Mouse (Mus musculus) liver, embryonic 14.5 days (tissue): Measurements from ENCODE around the gene Fstl3. TPM values are rescaled to one million over a fixed set of nuclear protein-coding genes. Genes with fewer than 3 reads are reported as not detected.
A peak's percentile ranks its signal among the peaks of the same experiment; 100 is the strongest.

ENCODE experiments used
- ATAC-seq: fragments of 200-750 bp; cut with Nextera tagmentation; 2 replicates; pipeline ENCODE4 v1.8.0; 2017; ENCODE audit warnings: moderate number of reproducible peaks, mild to moderate bottlenecking, moderate library complexity; ENCODE audit not compliant: insufficient read depth
- DNase-seq, 3 experiments: peaks; one replicate each; pipeline ENCODE4 v3.0.0-alpha.2; 2012 to 2013; ENCODE audit warnings: low read depth in 3 of 3, low spot score in 3 of 3
- H3K27ac ChIP-seq: fragments of 300-500 bp; sonication (generic); 2 replicates; pipeline ENCODE4 v1.5.1; 2014; ENCODE audit warnings: moderate library complexity, mild to moderate bottlenecking, control low read depth, inconsistent platforms
- H3K27me3 ChIP-seq: fragments of 300-500 bp; sonication (generic); 2 replicates; pipeline ENCODE4 v1.6.1; 2014; ENCODE audit warnings: mild to moderate bottlenecking, low read length, moderate library complexity; ENCODE audit not compliant: control insufficient read depth, insufficient read depth
- H3K36me3 ChIP-seq: fragments of 300-500 bp; sonication (generic); replicated peaks from 2 replicates; pipeline ENCODE4 v1.6.1; 2014; ENCODE audit warnings: low read depth; ENCODE audit not compliant: control insufficient read depth, insufficient read depth
- H3K4me1 ChIP-seq, 2 experiments: fragments of 200-500 bp in 1 of 2; fragments of 300-500 bp in 1 of 2; sonication (generic) in 1 of 2; replicated peaks; 2 replicates each; pipeline ENCODE4 v1.6.1; 2012 to 2014; ENCODE audit warnings: antibody characterized with exemption in 1 of 2, inconsistent platforms in 1 of 2, low read length in 1 of 2; ENCODE audit not compliant: control insufficient read depth in 2 of 2, insufficient read depth in 2 of 2
- H3K4me2 ChIP-seq: fragments of 300-500 bp; sonication (generic); 2 replicates; pipeline ENCODE4 v1.6.1; 2014; ENCODE audit warnings: low read depth, mild to moderate bottlenecking, control low read depth, moderate library complexity
- H3K4me3 ChIP-seq, 2 experiments: fragments of 200-500 bp in 1 of 2; fragments of 300-500 bp in 1 of 2; sonication (generic) in 1 of 2; 2 replicates each; pipeline ENCODE4 v1.5.1; 2012 to 2014; ENCODE audit warnings: low read depth in 2 of 2, low read length in 2 of 2, mild to moderate bottlenecking in 2 of 2, control low read depth in 1 of 2, inconsistent platforms in 1 of 2, moderate library complexity in 1 of 2; ENCODE audit not compliant: insufficient read depth in 1 of 2
- H3K9ac ChIP-seq: fragments of 300-500 bp; sonication (generic); replicated peaks from 2 replicates; pipeline ENCODE4 v1.6.1; 2014; ENCODE audit warnings: mild to moderate bottlenecking, control low read depth, moderate library complexity
- H3K9me3 ChIP-seq: fragments of 300-500 bp; sonication (generic); 2 replicates; pipeline ENCODE4 v1.6.1; 2016; ENCODE audit warnings: low read length, mixed read lengths; ENCODE audit not compliant: control insufficient read depth
- CTCF ChIP-seq: IDR thresholded peaks from 2 replicates; pipeline ENCODE4 v1.5.1; 2016; ENCODE audit warnings: antibody characterized with exemption, low read depth, control low read depth
- EP300 ChIP-seq: IDR thresholded peaks from 2 replicates; pipeline ENCODE4 v1.6.1; 2016; ENCODE audit warnings: antibody characterized with exemption, low read depth
- WGBS: fragments of 180-500 bp; shearing (Covaris S2); extraction: QIAGEN DNeasy Blood & Tissue Kit; methylation state at CpG from one replicate; pipeline ENCODE4 v1.1.7; 2014; ENCODE audit not compliant: insufficient replicate concordance; 5-methylcytosine and 5-hydroxymethylcytosine counted together
- polyA plus RNA-seq, 2 experiments: library from polyadenylated mRNA; depleted of rRNA in 1 of 2; stranded (reverse) in 1 of 2; unstranded in 1 of 2; fragments of >200 nt; fragmentation: Nextera tagmentation in 1 of 2; extraction: Ambion mirVana in 1 of 2; gene quantifications; 2 replicates each; pipeline versions ENCODE4 v1.2.1 to v1.2.3; 2012 to 2014

The Fstl3 gene
- polyA plus RNA-seq, 2 experiments = 0.23 to 0.56 TPM

DNA sequence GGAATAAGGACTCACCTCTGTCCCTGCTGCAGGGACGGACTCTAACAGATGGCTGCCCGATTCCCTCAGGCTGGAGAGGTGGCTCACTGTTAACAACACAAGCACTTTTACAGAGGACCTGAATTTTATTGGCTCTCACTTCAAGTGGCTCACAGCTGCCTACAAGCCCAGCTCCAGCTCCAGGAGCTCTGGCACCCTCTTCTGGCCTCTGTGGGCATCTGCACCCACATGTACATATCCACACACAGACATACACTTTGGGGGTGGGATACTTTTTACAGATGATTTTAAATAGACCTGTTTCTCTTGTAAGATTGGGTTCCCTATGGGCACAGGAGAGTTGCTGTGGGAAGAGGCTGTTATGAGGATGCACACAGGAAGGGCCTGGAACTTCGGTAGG lies 4.8 kb upstream of the Fstl3 start:
- Histone ChIP-seq H3K9ac (no peak overlapping the region), H3K4me1 (peaks cover 7 to 8% of the 10 kb centered on the region in 2 experiments), H3K27ac (no peak overlapping the region), H3K9me3 (peaks cover 3% of the 10 kb centered on the region), H3K27me3 (peaks cover 7% of the 10 kb centered on the region), H3K4me2 (no peak overlapping the region), H3K4me3 (no peak overlapping the region), H3K36me3 (no peaks in the 10 kb centered on the region)
- ATAC-seq = no peak
- peak; percentile 60 for TF ChIP-seq CTCF
- TF ChIP-seq EP300 = no peak
- WGBS = 87% methylated on average over 3 of the region's 3 CpGs
- no peak for DNase-seq

DNA sequence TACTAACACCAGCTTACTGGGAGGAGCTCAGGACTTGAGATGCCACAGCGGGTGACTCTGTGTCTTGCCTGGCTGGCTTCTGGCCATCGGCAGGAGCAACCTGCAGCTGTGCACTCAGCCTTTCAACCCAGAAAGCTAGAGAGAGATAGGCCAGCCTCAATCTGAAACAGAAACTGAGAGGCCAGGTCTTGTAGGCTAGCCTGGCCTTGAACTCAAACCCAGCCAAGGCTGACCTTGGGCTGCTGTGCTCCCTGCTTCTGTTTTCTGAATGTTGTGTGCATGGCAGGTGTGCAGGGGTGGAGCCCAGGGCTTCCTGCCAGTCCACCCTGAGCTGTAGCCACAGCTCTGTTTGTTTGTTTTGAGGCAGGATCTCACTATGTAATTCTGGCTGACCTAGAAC lies 3.9 kb upstream of the Fstl3 start:
- no peak for DNase-seq
- ATAC-seq = no peak

DNA sequence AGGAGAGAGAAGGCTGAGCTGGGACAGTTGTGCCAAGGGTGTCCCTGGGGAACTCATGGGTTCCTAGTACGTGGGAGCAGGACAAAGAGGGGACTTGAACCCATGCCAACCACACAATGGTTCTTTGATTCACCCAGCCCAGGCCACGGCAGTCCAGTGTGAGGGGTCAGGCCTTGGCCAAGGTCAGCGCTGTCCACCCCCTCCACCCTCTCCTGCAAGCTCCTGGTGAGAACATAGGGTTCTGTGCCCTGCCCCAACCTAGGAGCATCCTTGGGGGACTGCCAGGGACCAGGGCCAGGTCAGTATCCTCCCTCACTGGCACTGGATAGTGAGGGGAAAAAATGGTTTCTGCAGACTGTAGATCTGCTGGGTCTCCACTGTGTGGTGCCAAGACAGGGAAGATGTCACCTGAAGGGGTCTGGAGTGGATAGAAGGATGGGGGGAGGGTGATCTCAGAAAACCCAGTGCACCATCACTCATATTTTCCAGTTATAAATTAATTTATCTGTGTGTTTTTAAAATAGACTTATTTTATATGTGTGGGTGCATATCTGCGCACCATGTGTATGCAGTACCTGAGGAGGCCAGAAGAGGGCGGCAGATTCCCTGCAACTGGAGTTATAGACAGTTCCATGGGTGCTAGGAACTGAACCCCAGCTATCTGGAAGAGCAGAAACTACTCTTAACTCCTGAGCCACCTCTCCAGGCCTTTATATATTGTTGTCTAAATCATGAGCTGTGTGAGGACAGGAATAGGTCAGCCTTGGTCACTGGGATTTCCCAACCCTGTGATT lies 2.4 kb upstream of the Fstl3 start:
- Histone ChIP-seq H3K27me3 (peaks cover 31% of the 10 kb centered on the region), H3K9me3 (peaks cover 3% of the 10 kb centered on the region), H3K27ac (no peak overlapping the region), H3K4me3 (no peak overlapping the region), H3K9ac (no peak overlapping the region), H3K4me2 (no peak overlapping the region), H3K4me1 (no peaks in the 10 kb centered on the region), H3K36me3 (no peaks in the 10 kb centered on the region)
- no peak for ATAC-seq
- no peak for TF ChIP-seq EP300
- peak; percentile 68 for TF ChIP-seq CTCF
- no peak for DNase-seq
- 50% methylated on average over 5 of the region's 5 CpGs for WGBS

More for the DNA sequence above, 3.9 kb upstream of the Fstl3 start:
- peaks cover 3% of the 10 kb centered on the region for H3K9me3 ChIP-seq
- 75% methylated on average over 2 of the region's 2 CpGs for WGBS
- H3K27ac ChIP-seq = no peak overlapping the region
- no peak for TF ChIP-seq EP300
- no peak for TF ChIP-seq CTCF
- H3K4me1 ChIP-seq = no peaks in the 10 kb centered on the region
- H3K4me3 ChIP-seq = no peak overlapping the region
- H3K9ac ChIP-seq = no peak overlapping the region
- H3K36me3 ChIP-seq = no peaks in the 10 kb centered on the region
- H3K4me2 ChIP-seq = no peak overlapping the region
- peaks cover 16% of the 10 kb centered on the region for H3K27me3 ChIP-seq

DNA sequence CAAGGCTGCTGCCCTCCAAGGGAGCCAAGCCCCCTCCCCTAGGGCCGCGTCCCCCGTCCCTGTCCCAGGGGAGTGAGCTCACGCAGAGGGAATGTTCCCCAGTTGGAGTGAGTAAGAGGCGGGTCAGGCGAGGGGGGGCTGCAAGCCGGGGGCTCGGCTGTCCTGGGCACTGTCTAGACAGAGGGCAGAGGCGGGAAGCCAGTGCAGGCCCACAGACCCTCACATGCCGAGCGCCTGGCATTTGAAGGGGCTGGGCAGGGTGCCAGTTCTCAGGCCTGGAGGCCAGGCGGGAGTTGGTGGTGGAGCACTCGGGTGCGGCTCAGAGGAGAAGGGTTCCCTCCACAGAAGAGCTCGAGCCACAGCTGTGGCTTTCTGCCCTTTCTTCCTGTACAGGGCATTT lies 934 bp downstream of the Fstl3 start:
- Histone ChIP-seq H3K27ac (no peak overlapping the region), H3K4me3 (no peak overlapping the region), H3K36me3 (no peaks in the 10 kb centered on the region), H3K4me1 (peaks cover 7 to 11% of the 10 kb centered on the region in 2 experiments), H3K9me3 (peaks cover 3% of the 10 kb centered on the region), H3K9ac (no peak overlapping the region), H3K27me3 (peaks cover 38% of the 10 kb centered on the region), H3K4me2 (no peak overlapping the region)
- DNase-seq (no peak), ATAC-seq (no peak)
- WGBS = 25% methylated on average over 15 of the region's 15 CpGs
- TF ChIP-seq CTCF (no peak), EP300 (no peak)

DNA sequence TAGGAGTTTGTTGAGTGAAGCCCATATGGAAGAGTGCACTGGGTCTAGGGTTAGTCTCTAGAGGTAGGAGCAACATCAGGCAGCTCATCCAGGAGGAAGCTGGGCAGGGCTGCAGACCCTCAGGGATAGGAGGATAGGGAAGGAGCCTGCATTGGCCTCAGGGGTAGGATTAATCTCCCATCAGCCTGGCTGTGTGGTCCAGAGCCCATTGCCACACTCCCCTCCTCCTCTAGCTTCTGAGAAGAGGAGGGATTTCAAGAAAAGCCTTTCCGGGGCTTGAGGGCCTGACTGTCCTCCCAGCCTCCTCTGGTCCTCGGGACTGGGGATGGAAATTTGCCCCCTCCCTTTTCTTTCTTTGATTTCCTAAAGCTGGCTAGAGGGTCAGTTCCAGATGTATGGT lies 2.1 kb downstream of the Fstl3 start:
- Histone ChIP-seq H3K9me3 (peaks cover 3% of the 10 kb centered on the region), H3K4me3 (no peak overlapping the region), H3K9ac (no peak overlapping the region), H3K36me3 (no peaks in the 10 kb centered on the region), H3K27me3 (peaks cover 38% of the 10 kb centered on the region), H3K4me2 (no peak overlapping the region; the same call in 1 of the 2 replicates), H3K4me1 (peaks cover 7 to 11% of the 10 kb centered on the region in 2 experiments), H3K27ac (no peak overlapping the region)
- ATAC-seq (no peak), DNase-seq (no peak)
- TF ChIP-seq EP300 (no peak), CTCF (no peak)
- WGBS = 30% methylated on average over 2 of the region's 2 CpGs
